Mouse (Mus musculus): Measurements from ENCODE around the gene Cog2. TPM values are rescaled to one million over a fixed set of nuclear protein-coding genes. Genes with fewer than 3 reads are reported as not detected.

The Cog2 gene
- total and polyA plus RNA-seq, 3 experiments, result 32.6 to 37.5 TPM; not detected in 1

DNA sequence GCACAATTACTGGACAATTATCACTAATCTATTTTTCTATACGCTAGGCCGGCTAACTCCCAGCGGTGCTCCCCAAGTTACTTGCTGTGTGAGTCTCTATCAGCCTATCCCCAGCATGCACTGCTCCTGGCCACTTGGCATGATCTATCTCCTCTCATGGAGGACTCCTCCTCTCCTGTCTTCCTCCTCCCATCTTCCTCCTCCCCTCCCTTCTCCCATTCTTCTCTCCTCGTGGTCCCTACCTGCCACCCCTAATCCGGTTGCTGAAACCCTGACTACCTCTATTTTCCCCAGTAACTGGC is 20.7 kb upstream of the Cog2 start:
- DNase-seq (ENCODE audit: low read depth, low spot score), result no peak
- Histone ChIP-seq H3K9me3 (replicated peaks; ENCODE audit: insufficient read depth, low read length) (no peaks in the 10 kb centered on the region), H3K79me2 (ENCODE audit: control insufficient read depth, insufficient read depth, low read length, poor library complexity) (no peaks in the 10 kb centered on the region), H3K27ac (ENCODE audit: control insufficient read depth, low read depth, low read length) (no peak overlapping the region), H3K4me3 (ENCODE audit: control insufficient read depth in 1 of 2, insufficient read depth in 1 of 2, low read depth in 2 of 2, low read length in 2 of 2) (no peak overlapping the region), H3K4me1 (ENCODE audit: control insufficient read depth in 1 of 2, insufficient read depth in 2 of 2, low read length in 2 of 2) (no peaks in the 10 kb centered on the region), H3K27me3 (ENCODE audit: control insufficient read depth in 1 of 2, insufficient read depth in 2 of 2, low read length in 2 of 2) (no peaks in the 10 kb centered on the region; a peak in 1 of 4 replicates), H3K36me3 (ENCODE audit: control insufficient read depth in 1 of 2, insufficient read depth in 2 of 2, low read length in 2 of 2) (no peaks in the 10 kb centered on the region), H3K9ac (ENCODE audit: control insufficient read depth, low read depth, low read length, poor library complexity, severe bottlenecking) (no peak overlapping the region)
- TF ChIP-seq CHD1 (IDR thresholded peaks at IDR 0.05; ENCODE audit: low read depth, low read length) (no peak), USF2 (IDR thresholded peaks at IDR 0.05; ENCODE audit: borderline replicate concordance in 1 of 2, insufficient read depth in 1 of 2, low read depth in 1 of 2, low read length in 2 of 2) (no peak), ZKSCAN1 (IDR thresholded peaks at IDR 0.05; ENCODE audit: low read depth, low read length) (no peak)

- Histone ChIP-seq H3K9me3 (replicated peaks; ENCODE audit: insufficient read depth, low read length) (no peaks in the 10 kb centered on the region), H3K27me3 (ENCODE audit: control insufficient read depth in 1 of 2, insufficient read depth in 2 of 2, low read length in 2 of 2) (peaks cover 0 to 2% of the 10 kb centered on the region in 2 experiments; a peak in 2 of 4 replicates), H3K9ac (ENCODE audit: control insufficient read depth, low read depth, low read length, poor library complexity, severe bottlenecking) (no peak overlapping the region), H3K36me3 (ENCODE audit: control insufficient read depth in 1 of 2, insufficient read depth in 2 of 2, low read length in 2 of 2) (no peaks in the 10 kb centered on the region), H3K4me3 (ENCODE audit: control insufficient read depth in 1 of 2, insufficient read depth in 1 of 2, low read depth in 2 of 2, low read length in 2 of 2) (no peak overlapping the region), H3K27ac (ENCODE audit: control insufficient read depth, low read depth, low read length) (no peak overlapping the region), H3K79me2 (ENCODE audit: control insufficient read depth, insufficient read depth, low read length, poor library complexity) (no peaks in the 10 kb centered on the region), H3K4me1 (ENCODE audit: control insufficient read depth in 1 of 2, insufficient read depth in 2 of 2, low read length in 2 of 2) (no peaks in the 10 kb centered on the region)
- TF ChIP-seq USF2 (IDR thresholded peaks at IDR 0.05; ENCODE audit: borderline replicate concordance in 1 of 2, insufficient read depth in 1 of 2, low read depth in 1 of 2, low read length in 2 of 2) (no peak), NELFE (IDR thresholded peaks at IDR 0.05; ENCODE audit: low read depth, low read length) (no peak), ETS1 (IDR thresholded peaks at IDR 0.05; ENCODE audit: low read depth, low read length) (no peak), MEF2A (IDR thresholded peaks at IDR 0.05; ENCODE audit: extremely low read depth, insufficient replicate concordance, low read depth, low read length, poor library complexity, severe bottlenecking) (no peak), SMC3 (IDR thresholded peaks at IDR 0.05; ENCODE audit: low read depth, low read length) (no peak), USF1 (IDR thresholded peaks at IDR 0.05; ENCODE audit: low read depth, low read length) (no peak), MYB (IDR thresholded peaks at IDR 0.05; ENCODE audit: low read depth, low read length) (no peak), RCOR1 (IDR thresholded peaks at IDR 0.05; ENCODE audit: low read depth, low read length) (no peak)
- DNase-seq (ENCODE audit: low read depth, low spot score), result no peak
These were observed 14.9 kb upstream of the Cog2 start for GRCm38 (mm10) chr8:124505626-124506025.

DNA sequence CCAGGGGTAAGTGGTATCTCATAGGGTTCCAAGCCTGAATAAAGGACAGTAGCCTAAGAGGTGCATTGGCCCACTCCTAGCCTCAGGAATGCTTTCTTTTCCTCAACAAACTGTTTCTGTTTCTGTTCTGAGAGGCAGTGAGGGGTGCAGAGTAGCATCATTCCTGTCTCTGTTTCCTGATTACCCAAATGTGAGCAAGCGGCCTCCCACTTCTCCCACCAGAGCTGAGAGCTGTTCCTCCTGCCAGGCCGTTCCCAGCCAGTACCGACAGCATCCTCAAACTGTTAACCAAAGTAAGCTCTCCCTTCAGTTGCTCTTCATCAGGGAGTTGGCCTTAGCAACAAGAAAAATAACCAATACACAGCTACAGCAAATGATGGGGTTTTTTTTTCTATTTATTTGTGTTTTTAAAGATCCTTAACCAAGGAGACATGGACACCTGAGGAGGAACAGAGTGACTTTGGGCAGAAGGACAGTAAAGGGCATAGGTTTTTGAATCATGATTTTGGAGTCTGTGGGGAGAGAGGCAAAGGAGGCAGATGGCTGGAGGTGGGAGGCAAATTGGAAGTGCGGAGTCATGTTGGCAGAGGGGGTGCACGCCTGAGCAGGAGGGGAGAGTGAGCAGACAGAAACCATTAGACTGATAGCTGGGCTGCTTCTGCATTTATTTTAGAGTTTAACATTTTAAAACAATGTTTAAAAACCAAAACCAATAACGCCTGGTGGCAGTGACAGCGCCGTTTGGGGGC is 12.8 kb upstream of the Cog2 start:
- no peak for TF ChIP-seq MYB (IDR thresholded peaks at IDR 0.05; ENCODE audit: low read depth, low read length)
- no peak for TF ChIP-seq SIN3A (IDR thresholded peaks at IDR 0.05; ENCODE audit: low read length)
- TF ChIP-seq MAFK (IDR thresholded peaks at IDR 0.05; ENCODE audit: borderline replicate concordance, low read depth, low read length), result no peak
- TF ChIP-seq TCF12 (IDR thresholded peaks at IDR 0.05; ENCODE audit: low read depth, low read length), result no peak
- no peak for TF ChIP-seq CHD2 (IDR thresholded peaks at IDR 0.05; ENCODE audit: low read length)
- TF ChIP-seq MEF2A (IDR thresholded peaks at IDR 0.05; ENCODE audit: extremely low read depth, insufficient replicate concordance, low read depth, low read length, poor library complexity, severe bottlenecking), result no peak
- TF ChIP-seq ZNF384 (IDR thresholded peaks at IDR 0.05; ENCODE audit: low read depth, low read length), result no peak
- DNase-seq (ENCODE audit: low read depth, low spot score), result no peak
- H3K9ac ChIP-seq (ENCODE audit: control insufficient read depth, low read depth, low read length, poor library complexity, severe bottlenecking), result no peak overlapping the region
- no peaks in the 10 kb centered on the region for H3K79me2 ChIP-seq (ENCODE audit: control insufficient read depth, insufficient read depth, low read length, poor library complexity)
- no peak overlapping the region for H3K4me3 ChIP-seq (ENCODE audit: control insufficient read depth in 1 of 2, insufficient read depth in 1 of 2, low read depth in 2 of 2, low read length in 2 of 2)
- no peaks in the 10 kb centered on the region for H3K4me1 ChIP-seq (ENCODE audit: control insufficient read depth in 1 of 2, insufficient read depth in 2 of 2, low read length in 2 of 2)
- H3K36me3 ChIP-seq (ENCODE audit: control insufficient read depth in 1 of 2, insufficient read depth in 2 of 2, low read length in 2 of 2), result no peaks in the 10 kb centered on the region
- H3K9me3 ChIP-seq (replicated peaks; ENCODE audit: insufficient read depth, low read length), result no peaks in the 10 kb centered on the region
- H3K27ac ChIP-seq (ENCODE audit: control insufficient read depth, low read depth, low read length), result no peak overlapping the region
- H3K27me3 ChIP-seq (ENCODE audit: control insufficient read depth in 1 of 2, insufficient read depth in 2 of 2, low read length in 2 of 2), result peaks cover 0 to 2% of the 10 kb centered on the region in 2 experiments; a peak in 2 of 4 replicates
